Mouse (Mus musculus) kidney, adult 11 months (tissue): ENCODE data around the gene Dpysl4.

Experiments
- DNase-seq: peaks from one replicate; pipeline ENCODE4 v3.0.0; 2022

Gene Dpysl4

GRCm38 (mm10) chr7:139100531-139101095 is 14.8 kb downstream of the Dpysl4 start:
- DNase-seq = no peak

GRCm38 (mm10) chr7:139101286-139101804 is 15.5 kb downstream of the Dpysl4 start:
- no peak for DNase-seq

- no peak for DNase-seq
Measured at GRCm38 (mm10) chr7:139101826-139102225, 16.0 kb downstream of the Dpysl4 start.

GRCm38 (mm10) chr7:139103960-139104381 is 18.2 kb downstream of the Dpysl4 start:
- no peak for DNase-seq

- no peak for DNase-seq
Measured at GRCm38 (mm10) chr7:139105076-139105475, 19.3 kb downstream of the Dpysl4 start.

- no peak for DNase-seq
Measured at GRCm38 (mm10) chr7:139105705-139106104, 19.9 kb downstream of the Dpysl4 start.

- no peak for DNase-seq
Measured at GRCm38 (mm10) chr7:139107908-139108650, 22.3 kb downstream of the Dpysl4 start.

GRCm38 (mm10) chr7:139119152-139119774 is 33.5 kb downstream of the Dpysl4 start:
- peak; percentile 75 for DNase-seq

GRCm38 (mm10) chr7:139119775-139120153 is 34.0 kb downstream of the Dpysl4 start:
- no peak for DNase-seq

- no peak for DNase-seq
Measured at GRCm38 (mm10) chr7:139125881-139126280, 40.1 kb downstream of the Dpysl4 start.

- no peak for DNase-seq
Measured at GRCm38 (mm10) chr7:139126549-139126948, 40.7 kb downstream of the Dpysl4 start.

- DNase-seq = no peak
Measured at GRCm38 (mm10) chr7:139128994-139129393, 43.2 kb downstream of the Dpysl4 start.

- DNase-seq = no peak
Measured at GRCm38 (mm10) chr7:139130361-139130760, 44.6 kb downstream of the Dpysl4 start.

- DNase-seq = no peak
Measured at GRCm38 (mm10) chr7:139131538-139131937, 45.7 kb downstream of the Dpysl4 start.

GRCm38 (mm10) chr7:139133446-139133845 is 47.6 kb downstream of the Dpysl4 start:
- no peak for DNase-seq

- DNase-seq = no peak
Measured at GRCm38 (mm10) chr7:139135236-139135635, 49.4 kb downstream of the Dpysl4 start.

- DNase-seq = no peak
Measured at GRCm38 (mm10) chr7:139136906-139137491, 51.2 kb downstream of the Dpysl4 start.

GRCm38 (mm10) chr7:139139921-139140461 is 54.2 kb downstream of the Dpysl4 start:
- DNase-seq = no peak

GRCm38 (mm10) chr7:139143785-139144184 is 58.0 kb downstream of the Dpysl4 start:
- DNase-seq = no peak

GRCm38 (mm10) chr7:139145891-139146290 is 60.1 kb downstream of the Dpysl4 start:
- DNase-seq = no peak

GRCm38 (mm10) chr7:139147360-139147759 is 61.6 kb downstream of the Dpysl4 start:
- no peak for DNase-seq

- no peak for DNase-seq
Measured at GRCm38 (mm10) chr7:139149373-139149772, 63.6 kb downstream of the Dpysl4 start.

GRCm38 (mm10) chr7:139151116-139151515 is 65.3 kb downstream of the Dpysl4 start:
- DNase-seq = peak; percentile 33
